Mouse (Mus musculus) urinary bladder, adult 18-20 months (tissue): ENCODE measurements around the gene Mex3d.

Source experiments
- DNase-seq, 2 experiments: peaks; one replicate each; pipeline ENCODE4 v3.0.0; 2022; ENCODE audit warnings: low spot score in 2 of 2, mixed read lengths in 2 of 2

Mex3d gene

DNA sequence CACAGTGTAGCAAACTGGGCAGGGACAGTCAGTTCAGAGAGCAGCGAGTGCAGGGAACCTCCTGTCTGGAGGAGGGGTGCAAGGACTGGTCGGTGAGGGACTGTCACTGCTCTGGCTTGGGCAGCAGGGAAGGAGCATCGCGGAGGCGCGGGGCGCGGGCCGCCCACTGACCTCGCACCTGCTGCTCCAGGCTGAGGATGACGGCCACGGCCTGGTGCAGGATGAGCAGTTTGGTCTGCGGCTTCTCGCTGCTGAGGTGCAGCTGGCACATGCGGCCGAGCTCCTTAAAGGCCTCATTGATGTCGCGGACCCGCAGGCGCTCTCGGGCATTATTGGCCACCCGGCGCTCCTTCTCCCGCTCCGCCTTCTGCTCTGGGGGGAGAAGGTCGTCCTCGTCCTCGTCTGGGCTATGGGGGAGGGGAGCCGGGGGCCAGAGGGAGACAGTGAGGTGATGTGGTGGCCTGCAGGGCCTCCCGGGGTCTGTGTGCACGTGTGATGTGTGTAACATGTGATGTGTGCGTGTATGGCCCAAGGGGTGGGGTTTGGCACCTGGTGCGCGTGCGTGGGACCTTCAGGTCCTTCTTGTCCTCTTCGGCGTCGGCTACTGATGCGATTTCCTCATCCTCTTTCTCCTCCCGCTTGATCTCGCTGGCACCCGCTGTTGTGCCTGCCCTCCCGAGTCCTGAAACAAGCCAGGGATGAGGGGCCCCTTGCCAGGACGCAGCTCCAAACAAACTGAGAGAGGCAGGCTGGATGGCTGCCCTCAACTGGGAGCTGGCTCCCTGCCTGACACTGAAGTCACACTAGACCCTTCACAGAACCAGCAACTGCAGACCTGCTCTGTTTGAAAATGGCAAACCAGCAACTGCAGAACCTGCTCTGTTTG lies 25.4 kb upstream of the Mex3d start:
- DNase-seq: no peak

GRCm38 (mm10) chr10:80407924-80408323 lies 20.5 kb upstream of the Mex3d start:
- no peak for DNase-seq

DNA sequence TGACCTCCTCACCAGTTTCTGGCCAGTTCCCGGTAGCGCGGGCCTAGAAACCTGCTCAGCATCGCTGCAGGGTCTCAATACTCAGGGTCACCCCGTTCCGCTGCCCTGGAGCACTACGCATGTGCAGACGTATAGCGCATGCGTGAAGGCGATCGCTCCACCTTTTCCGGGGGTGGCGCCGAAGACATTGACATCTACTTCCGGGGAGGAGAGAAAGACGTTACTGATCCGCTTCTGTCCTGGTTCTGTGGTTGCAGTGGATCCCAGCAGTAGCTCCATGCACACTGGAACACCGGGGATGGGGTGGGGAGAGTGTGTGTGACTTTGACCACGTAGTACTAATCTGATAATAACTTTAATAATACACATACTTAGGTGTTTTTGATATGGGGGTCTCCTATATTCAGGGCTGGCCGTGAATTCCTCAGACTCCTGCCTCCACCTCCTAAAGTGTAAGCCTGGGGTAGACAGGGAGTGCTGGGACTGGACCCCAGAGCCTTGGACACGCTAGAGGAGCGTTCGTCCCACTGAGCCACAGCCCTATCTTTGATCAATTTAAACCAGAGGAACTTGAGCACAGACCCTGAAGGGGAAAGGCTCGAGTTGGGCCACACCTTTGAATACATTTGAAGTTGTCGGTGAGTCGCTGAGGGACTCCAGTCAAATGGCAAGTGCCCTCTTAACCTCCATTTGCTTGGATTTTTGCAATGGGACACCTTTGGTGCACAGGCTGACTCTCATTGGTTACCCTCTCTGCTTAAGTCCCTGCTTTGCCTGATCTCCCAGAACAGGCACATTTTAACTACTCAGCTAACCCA lies 19.4 kb upstream of the Mex3d start, which contains the start of gene Uqcr11:
TSS of gene Uqcr11 (minus strand) at position 147 of the 818 bp plus-strand sequence.
- peak; percentile 91 for DNase-seq

- DNase-seq: no peak
Measured at GRCm38 (mm10) chr10:80405481-80406173, 18.2 kb upstream of the Mex3d start.

GRCm38 (mm10) chr10:80403044-80403692 lies 15.7 kb upstream of the Mex3d start:
- no peak for DNase-seq

DNA sequence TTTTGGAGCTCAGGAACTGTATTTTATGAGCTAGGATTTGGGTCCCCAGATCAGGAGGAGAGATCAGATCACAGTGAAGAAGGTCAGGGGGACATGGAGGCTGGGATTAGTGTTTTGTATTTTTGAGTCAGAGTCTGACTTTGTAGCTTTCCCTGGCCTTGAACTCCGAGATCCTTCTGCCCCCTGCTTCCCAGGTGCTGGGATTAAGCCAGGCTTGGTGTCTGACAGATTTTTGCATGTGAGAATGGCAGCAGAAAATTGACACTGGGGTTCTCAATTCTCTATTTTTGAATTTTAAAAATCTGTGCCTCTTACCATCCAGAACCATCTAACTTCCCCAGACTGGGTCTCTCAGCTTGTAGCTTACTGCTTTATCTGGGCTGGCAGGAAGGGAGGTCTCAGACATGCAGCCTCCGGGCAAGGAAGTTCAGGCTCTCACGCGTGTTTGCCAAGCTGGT lies 13.3 kb upstream of the Mex3d start:
- DNase-seq: no peak

DNA sequence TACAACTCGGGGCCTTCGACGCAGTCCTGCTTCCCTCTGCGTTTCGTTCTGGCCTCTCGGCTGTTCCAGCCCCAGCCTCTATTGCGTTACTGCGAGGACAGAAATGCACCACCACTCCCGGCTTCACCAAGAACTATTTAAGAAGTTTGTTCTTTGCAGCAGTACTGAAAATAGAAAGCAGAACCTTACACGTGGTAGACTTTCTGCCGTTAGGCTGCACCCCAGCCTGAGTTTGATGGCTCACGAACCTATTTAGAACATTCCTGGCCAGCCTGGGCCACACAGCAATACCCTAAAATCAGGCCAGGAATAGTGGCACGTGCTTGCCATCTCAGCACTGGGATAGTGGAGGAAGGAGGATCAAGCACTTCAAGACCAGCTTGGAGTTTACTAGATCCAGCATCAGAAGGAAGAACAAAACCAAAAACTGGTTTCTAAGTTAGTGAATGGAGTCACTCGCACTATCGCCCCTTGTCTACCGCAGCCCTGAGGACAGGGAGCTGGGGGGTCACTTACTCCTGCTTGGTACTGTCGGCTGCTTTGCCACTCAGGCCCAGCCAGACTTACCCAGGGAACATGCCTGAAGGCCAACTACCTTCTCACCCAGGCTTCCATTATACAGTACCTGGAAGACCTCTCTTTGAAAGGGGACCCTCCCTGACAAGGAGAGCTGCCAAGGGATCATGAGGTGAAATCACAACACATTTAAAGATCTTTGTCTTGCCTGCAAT lies 12.7 kb upstream of the Mex3d start:
- no peak for DNase-seq

GRCm38 (mm10) chr10:80399191-80399972 lies 11.9 kb upstream of the Mex3d start, which contains the start of gene Mbd3:
Mbd3 (minus strand) TSS chr10:80399550.
- peak; percentile 92 to 99 for DNase-seq

DNA sequence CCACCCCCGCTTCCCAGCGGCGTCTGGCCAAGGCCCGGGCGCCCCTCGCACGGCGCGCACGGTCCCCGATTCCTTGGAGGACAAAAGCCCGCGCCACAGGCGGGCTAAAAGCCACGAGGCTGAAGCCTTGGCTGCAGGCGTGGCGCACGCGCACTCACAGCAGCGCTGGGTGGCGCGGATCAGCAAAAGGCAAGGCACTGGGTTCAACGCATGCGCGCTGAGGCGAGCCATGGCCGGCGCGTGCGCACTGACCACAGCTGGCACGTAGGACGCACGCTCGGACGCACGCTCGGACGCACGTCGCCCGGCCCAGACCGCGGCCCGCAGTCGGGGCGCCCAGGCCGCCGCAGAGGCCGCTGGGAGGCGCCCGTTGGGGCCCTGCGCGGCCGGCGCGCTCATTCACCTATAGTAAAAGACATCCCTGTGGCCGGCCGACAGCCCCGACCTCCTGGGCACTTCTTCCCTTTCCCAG lies 11.3 kb upstream of the Mex3d start:
- DNase-seq: peak; percentile 89 to 97

DNA sequence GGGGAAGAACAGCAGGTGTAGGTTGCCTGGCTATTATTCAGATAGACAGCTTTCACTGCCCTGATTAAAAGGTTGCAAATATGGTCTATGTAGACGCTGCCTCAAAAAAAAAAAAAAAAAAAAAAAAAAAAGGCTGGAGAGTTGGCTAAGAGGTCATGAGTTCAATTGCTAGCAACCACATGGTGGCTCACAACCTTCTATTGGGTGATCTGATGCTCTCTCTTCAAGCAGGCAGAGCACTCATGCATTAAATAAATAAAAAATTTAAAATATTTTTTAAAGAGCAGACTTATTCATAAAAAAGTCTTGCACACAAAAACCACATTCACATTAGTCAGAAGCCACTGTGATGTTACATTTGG lies 10.7 kb upstream of the Mex3d start:
- DNase-seq: no peak

- DNase-seq: no peak
Measured at GRCm38 (mm10) chr10:80397524-80398173, 10.2 kb upstream of the Mex3d start.

GRCm38 (mm10) chr10:80396822-80397523 lies 9.5 kb upstream of the Mex3d start:
- no peak for DNase-seq

GRCm38 (mm10) chr10:80395025-80395627 lies 7.7 kb upstream of the Mex3d start:
- no peak for DNase-seq

- no peak for DNase-seq
Measured at GRCm38 (mm10) chr10:80392687-80393086, 5.2 kb upstream of the Mex3d start.

DNA sequence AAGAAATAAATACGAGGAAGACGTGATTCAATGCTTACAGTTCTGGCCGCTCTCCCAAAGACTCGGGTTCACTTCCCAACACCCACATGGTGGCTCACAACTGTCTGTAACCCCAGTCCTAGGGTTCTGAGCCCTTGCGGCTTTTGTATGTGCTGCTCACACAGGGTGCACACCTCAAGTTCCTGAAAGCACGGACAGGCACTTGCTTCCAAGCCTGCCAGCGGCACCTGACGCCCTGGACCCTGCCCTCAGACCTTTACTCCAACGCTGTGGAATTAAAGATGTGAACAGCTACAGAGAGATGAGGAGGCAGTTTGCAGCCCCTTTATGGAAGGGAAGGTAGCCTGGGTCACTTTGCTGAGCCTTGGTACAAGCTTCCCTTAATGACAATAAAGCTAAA lies 3.2 kb upstream of the Mex3d start:
- DNase-seq: no peak

- no peak for DNase-seq
Measured at GRCm38 (mm10) chr10:80389185-80389708, 1.8 kb upstream of the Mex3d start.

GRCm38 (mm10) chr10:80388731-80389130 lies 1.3 kb upstream of the Mex3d start:
- no peak for DNase-seq
